Mouse (Mus musculus) megakaryocyte, embryonic 14.5 days (primary cell): Measurements from ENCODE around the gene Npas2. TPM values are rescaled to one million over a fixed set of nuclear protein-coding genes. Genes with fewer than 3 reads are reported as not detected.

Source experiments
- H3K27me3 ChIP-seq: replicated peaks from 2 replicates; pipeline ENCODE3; 2012; ENCODE audit warnings: inconsistent platforms
- H3K36me3 ChIP-seq: replicated peaks from 2 replicates; pipeline ENCODE3; 2012; ENCODE audit warnings: low read length, inconsistent platforms, mixed read lengths
- H3K4me1 ChIP-seq: 2 replicates; pipeline ENCODE4 v1.6.1; 2012; ENCODE audit warnings: inconsistent platforms
- H3K4me3 ChIP-seq: replicated peaks from 2 replicates; pipeline ENCODE3; 2012; ENCODE audit warnings: moderate library complexity, mild to moderate bottlenecking, inconsistent platforms
- H3K9me3 ChIP-seq: 2 replicates; pipeline ENCODE4 v1.6.1; 2012; ENCODE audit warnings: inconsistent platforms
- FLI1 ChIP-seq: IDR thresholded peaks from 2 replicates; pipeline ENCODE4 v1.6.1; 2012; ENCODE audit warnings: low read length, inconsistent platforms, mixed read lengths
- GATA1 ChIP-seq: IDR thresholded peaks from 3 replicates; pipeline ENCODE4 v1.6.1; 2012; ENCODE audit warnings: mixed read lengths, low read length, inconsistent platforms, borderline replicate concordance
- polyA plus RNA-seq: library from polyadenylated mRNA; stranded (reverse); fragments of >175 nt; gene quantifications from 2 replicates; pipeline ENCODE4 v1.2.3, GENCODE M21; 2012; ENCODE audit warnings: low replicate concordance; ENCODE audit not compliant: insufficient read depth

Gene Npas2
- polyA plus RNA-seq, 1 experiment, result 5.8 TPM

DNA sequence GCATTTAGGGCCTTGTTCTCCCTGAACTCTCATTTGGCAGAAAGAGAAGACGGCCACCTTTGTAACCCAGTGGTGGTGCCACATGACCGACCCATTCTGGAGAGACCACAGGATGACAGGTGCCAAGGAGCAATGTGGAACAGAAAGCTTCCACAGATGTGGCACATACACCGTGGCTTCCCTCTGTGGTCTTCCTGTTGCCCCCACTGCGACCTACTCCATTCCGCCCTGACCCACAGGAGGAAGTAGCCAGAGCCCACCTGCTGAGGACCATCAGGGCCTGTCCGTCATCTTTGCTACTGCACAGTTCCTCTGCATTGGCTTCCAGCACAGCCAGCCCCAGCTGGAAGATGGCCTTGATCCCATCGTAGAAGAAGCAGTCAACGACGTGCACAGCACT lies 187.5 kb downstream of the Npas2 start:
- Histone ChIP-seq H3K4me3 (no peak overlapping the region), H3K27me3 (peaks cover 10% of the 10 kb centered on the region), H3K9me3 (no peaks in the 10 kb centered on the region), H3K36me3 (peaks cover 94% of the 10 kb centered on the region), H3K4me1 (peaks cover 54% of the 10 kb centered on the region)
- TF ChIP-seq GATA1, result no peak
- TF ChIP-seq FLI1, result no peak

DNA sequence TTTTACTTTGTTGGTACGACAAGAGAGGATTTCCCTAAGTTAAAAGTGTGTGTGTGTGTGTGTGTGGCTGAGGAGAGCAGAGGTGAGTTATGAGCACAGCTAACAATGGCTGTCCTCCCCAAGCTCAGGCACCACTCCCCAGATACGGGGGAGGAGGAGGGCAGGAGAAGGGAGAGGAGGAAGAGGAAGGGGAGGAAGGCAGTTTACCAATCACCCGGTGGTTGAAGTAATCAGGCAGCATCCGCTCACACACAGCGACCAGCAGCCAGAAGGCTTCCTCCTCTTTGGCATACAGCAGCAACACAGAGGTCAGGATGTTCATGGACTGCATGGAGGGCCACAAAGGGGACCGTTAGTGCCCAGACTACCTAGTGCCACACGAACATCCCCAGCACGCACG lies 191.4 kb downstream of the Npas2 start:
- Histone ChIP-seq H3K36me3 (peaks cover 93% of the 10 kb centered on the region), H3K4me1 (peaks cover 64% of the 10 kb centered on the region), H3K27me3 (peaks cover 10% of the 10 kb centered on the region), H3K9me3 (no peaks in the 10 kb centered on the region), H3K4me3 (peak overlapping the region; percentile 50)
- TF ChIP-seq GATA1 (no peak), FLI1 (no peak)

GRCm38 (mm10) chr1:39386456-39386855 lies 192.9 kb downstream of the Npas2 start:
- no peak overlapping the region for H3K4me3 ChIP-seq
- TF ChIP-seq FLI1 (no peak), GATA1 (no peak)
- peaks cover 52% of the 10 kb centered on the region for H3K4me1 ChIP-seq
- no peaks in the 10 kb centered on the region for H3K9me3 ChIP-seq
- peaks cover 92% of the 10 kb centered on the region for H3K36me3 ChIP-seq
- H3K27me3 ChIP-seq, result peaks cover 11% of the 10 kb centered on the region

- Histone ChIP-seq H3K36me3 (peaks cover 95% of the 10 kb centered on the region), H3K9me3 (no peaks in the 10 kb centered on the region), H3K27me3 (peaks cover 13% of the 10 kb centered on the region), H3K4me3 (no peak overlapping the region), H3K4me1 (peaks cover 59% of the 10 kb centered on the region)
- no peak for TF ChIP-seq GATA1
- no peak for TF ChIP-seq FLI1
Measured at GRCm38 (mm10) chr1:39387497-39387896, 194.0 kb downstream of the Npas2 start.

GRCm38 (mm10) chr1:39388163-39388562 lies 194.6 kb downstream of the Npas2 start:
- Histone ChIP-seq H3K9me3 (no peaks in the 10 kb centered on the region), H3K27me3 (peaks cover 13% of the 10 kb centered on the region), H3K36me3 (peaks cover 95% of the 10 kb centered on the region), H3K4me3 (no peak overlapping the region), H3K4me1 (peaks cover 62% of the 10 kb centered on the region)
- no peak for TF ChIP-seq GATA1
- no peak for TF ChIP-seq FLI1

DNA sequence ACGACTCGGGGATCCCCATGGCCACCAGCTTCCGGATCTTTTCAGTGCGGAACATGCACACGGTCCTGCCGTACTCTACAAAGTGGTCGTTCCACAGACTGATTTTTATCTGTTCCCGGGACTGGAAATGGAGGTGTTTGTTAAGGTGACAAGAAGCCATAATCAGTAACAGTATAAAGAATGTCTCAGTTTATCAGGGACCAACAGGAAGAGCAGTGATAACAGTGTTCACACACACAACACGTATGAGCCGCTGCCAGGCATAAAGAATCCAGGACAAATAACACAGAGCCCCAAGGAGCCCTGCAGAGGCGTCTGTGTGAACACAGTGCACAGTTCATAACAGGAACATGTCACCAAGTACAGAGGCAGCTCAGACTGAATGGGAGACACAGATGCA lies 195.8 kb downstream of the Npas2 start:
- Histone ChIP-seq H3K9me3 (no peaks in the 10 kb centered on the region), H3K4me1 (peaks cover 67% of the 10 kb centered on the region), H3K36me3 (peaks cover 96% of the 10 kb centered on the region), H3K4me3 (no peak overlapping the region), H3K27me3 (peaks cover 13% of the 10 kb centered on the region)
- TF ChIP-seq FLI1, result no peak
- no peak for TF ChIP-seq GATA1

DNA sequence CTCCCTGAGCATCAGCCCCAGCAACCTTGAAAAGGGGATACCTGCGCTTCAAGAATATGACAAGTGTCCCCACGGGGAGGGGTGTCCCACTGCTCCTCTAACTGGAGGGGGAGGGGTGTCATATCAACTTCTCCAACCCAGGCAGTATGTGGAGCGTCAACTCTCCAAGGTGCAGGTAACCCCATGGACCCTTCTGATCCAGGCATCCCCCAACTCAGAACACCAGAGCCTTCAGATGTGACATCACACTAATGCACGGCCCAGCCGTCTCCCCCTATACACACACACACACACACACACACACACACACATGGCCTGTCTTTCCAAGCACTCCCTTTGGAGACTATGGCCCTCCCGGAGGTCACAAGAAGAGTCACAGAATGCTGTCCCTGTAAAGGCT lies 198.1 kb downstream of the Npas2 start:
- peaks cover 92% of the 10 kb centered on the region for H3K36me3 ChIP-seq
- H3K9me3 ChIP-seq, result peaks cover 2% of the 10 kb centered on the region
- no peak overlapping the region for H3K4me3 ChIP-seq
- peaks cover 10% of the 10 kb centered on the region for H3K27me3 ChIP-seq
- H3K4me1 ChIP-seq, result peaks cover 73% of the 10 kb centered on the region
- TF ChIP-seq GATA1 (no peak), FLI1 (no peak)

- H3K27me3 ChIP-seq, result peaks cover 9% of the 10 kb centered on the region
- peaks cover 8% of the 10 kb centered on the region for H3K9me3 ChIP-seq
- H3K4me1 ChIP-seq, result peaks cover 78% of the 10 kb centered on the region
- no peak for TF ChIP-seq GATA1
- TF ChIP-seq FLI1, result no peak
- H3K4me3 ChIP-seq, result no peak overlapping the region
- H3K36me3 ChIP-seq, result peaks cover 92% of the 10 kb centered on the region
Measured at GRCm38 (mm10) chr1:39392189-39392588, 198.7 kb downstream of the Npas2 start.

DNA sequence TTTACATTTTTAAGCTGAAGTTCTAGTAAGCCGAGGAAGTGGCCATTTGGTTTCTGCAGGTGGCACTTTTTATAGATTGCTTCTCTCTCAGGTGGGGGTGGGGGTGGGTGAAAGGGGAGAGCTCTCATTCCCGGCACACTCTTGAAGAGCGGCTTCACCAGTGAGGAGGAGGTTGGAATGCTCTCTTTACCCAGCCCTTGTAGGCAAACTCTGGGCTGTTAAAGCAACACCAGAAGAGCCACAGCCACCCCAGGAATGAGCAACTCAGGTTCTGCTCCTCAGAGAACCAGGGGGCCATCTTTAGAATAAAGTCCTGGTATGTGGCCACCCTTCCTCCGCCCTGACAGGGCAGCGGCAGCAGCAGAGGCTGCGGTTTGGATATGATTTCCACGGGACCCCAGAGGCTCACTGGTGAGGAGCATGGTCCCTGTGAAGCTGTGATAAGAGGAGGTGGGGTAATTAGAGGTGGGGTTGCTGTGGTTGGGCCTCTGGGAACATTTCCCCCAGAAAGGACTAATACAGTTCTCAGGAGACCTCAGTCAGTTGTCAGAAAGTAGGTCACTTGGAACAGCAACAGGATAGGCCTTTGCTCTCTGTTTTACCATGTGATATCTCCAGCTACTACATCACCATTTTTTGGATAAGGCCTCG lies 199.8 kb downstream of the Npas2 start:
- TF ChIP-seq FLI1, result no peak
- no peak for TF ChIP-seq GATA1
- H3K4me1 ChIP-seq, result peaks cover 80% of the 10 kb centered on the region
- H3K36me3 ChIP-seq, result peaks cover 92% of the 10 kb centered on the region
- peak overlapping the region; percentile 8 for H3K4me3 ChIP-seq
- peaks cover 10% of the 10 kb centered on the region for H3K27me3 ChIP-seq
- H3K9me3 ChIP-seq, result peaks cover 19% of the 10 kb centered on the region

DNA sequence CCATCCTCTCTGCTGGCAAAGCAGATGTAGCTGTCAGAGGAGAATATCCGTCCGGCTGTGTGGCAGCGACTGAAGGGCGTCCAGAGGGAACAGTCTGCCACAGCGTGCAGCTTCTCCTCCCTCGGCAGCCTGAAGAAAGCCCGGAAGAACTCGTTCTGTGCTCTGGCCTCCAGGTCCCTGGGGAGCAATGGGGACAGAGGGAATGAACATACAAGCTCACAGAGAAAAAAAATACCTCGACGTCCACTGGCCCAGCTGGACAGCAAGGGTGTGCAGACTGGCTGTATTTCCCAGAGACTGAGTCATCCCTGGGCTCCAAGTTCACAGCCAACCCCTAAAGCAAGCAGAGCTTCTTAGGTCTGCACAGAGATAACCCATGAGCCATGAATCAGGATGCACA lies 200.6 kb downstream of the Npas2 start:
- H3K4me1 ChIP-seq, result peaks cover 82% of the 10 kb centered on the region
- TF ChIP-seq FLI1 (no peak), GATA1 (no peak)
- H3K9me3 ChIP-seq, result peaks cover 24% of the 10 kb centered on the region
- peaks cover 10% of the 10 kb centered on the region for H3K27me3 ChIP-seq
- H3K36me3 ChIP-seq, result peaks cover 93% of the 10 kb centered on the region
- H3K4me3 ChIP-seq, result peak overlapping the region; percentile 38

DNA sequence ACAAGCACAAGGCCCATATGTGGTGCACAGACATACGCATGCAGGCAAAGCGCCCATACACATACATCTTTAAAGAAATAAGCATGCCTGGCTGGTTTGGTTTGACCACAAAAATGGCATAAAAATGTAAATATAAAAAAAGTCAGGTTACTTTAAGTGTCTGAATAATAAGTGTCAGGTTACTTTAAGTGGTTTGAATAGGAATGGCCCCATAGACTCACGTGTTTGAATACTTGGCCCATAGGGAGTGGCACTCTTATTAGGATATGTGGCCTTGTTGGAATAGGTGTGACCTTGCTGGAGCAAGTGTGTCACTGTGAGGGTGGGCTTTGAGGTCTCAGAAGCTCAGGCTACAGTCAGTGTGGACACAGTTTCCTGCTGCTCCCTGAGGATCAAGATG lies 201.1 kb downstream of the Npas2 start:
- Histone ChIP-seq H3K4me3 (peak overlapping the region; percentile 67), H3K27me3 (peaks cover 10% of the 10 kb centered on the region), H3K9me3 (peaks cover 24% of the 10 kb centered on the region), H3K4me1 (peaks cover 82% of the 10 kb centered on the region), H3K36me3 (peaks cover 93% of the 10 kb centered on the region)
- TF ChIP-seq FLI1, result no peak
- TF ChIP-seq GATA1, result no peak
